Comparison of ENCODE assay signal across 8 mouse cellular contexts in the genomic region with DNA sequence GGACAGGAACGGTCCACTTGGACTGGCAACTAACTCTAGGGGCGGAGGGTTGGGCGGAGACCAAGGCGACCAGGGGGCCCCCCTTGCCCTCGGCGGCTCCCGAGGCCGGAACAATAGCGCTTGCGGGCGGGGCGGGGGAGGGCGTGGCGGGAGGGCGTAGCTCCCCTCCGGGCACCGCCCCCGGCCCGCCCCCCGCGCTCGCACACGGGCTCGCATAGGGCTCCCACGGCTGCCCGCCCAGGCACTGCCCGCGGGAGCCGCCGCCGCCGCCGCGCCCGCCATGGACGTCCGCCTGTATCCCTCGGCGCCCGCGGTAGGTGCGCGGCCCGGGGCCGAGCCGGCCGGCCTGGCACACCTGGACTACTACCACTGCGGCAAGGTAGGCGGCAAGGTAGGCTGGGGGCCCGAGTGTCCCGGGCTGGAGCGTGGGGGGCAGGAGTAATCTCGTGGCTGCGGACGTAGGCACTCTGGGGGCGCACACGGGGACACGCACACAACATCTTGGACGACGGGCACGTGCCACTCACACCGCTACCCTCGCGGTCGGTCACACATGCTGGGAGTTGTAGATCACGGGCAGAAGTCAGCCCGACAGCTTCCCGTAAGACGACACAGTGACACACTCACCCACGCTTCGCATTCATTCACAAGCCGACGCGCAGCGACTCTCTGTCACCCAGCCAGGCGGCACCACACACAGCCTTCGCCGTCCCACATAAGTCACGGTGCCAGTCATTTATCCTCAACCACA. TPM values are rescaled to one million over a fixed set of nuclear protein-coding genes. Genes with fewer than 3 reads are reported as not detected.
DNase-seq lines count a peak whose midpoint lies in the region; ATAC-seq and TF ChIP-seq lines count a peak whose summit lies in the region.

TSS of gene Tox2 (plus strand) at position 242 of the 751 bp plus-strand sequence.

- TF ChIP-seq CTCF in forebrain, postnatal 0 days (IDR thresholded peaks at IDR 0.05; ENCODE audit: low read depth): peak; percentile 40
- TF ChIP-seq CTCF in lung, embryonic 14.5 days (IDR thresholded peaks at IDR 0.05; ENCODE audit: low read depth): peak; percentile 17; the same call in 1 of the 2 replicates

- peak within 1 kb of the TSS; percentile 48 for H3K4me3 ChIP-seq in forebrain, postnatal 0 days (ENCODE audit: low read depth, low read length)
- peak within 1 kb of the TSS; percentile 50 for H3K4me3 ChIP-seq in hindbrain, embryonic 12.5 days
- H3K4me3 ChIP-seq in lung, embryonic 14.5 days (ENCODE audit: low read depth, low read length): peak within 1 kb of the TSS; percentile 48

- ATAC-seq in forebrain, postnatal 0 days: peak; percentile 66
- ATAC-seq in hindbrain, embryonic 12.5 days (ENCODE audit: low FRiP score): peak; percentile 83
- peak; percentile 87 for ATAC-seq in lung, embryonic 14.5 days (ENCODE audit: insufficient read depth)

- peaks cover 20% of the 10 kb centered on the region for H3K27me3 ChIP-seq in forebrain, postnatal 0 days (ENCODE audit: insufficient read depth, low read length)
- H3K27me3 ChIP-seq in hindbrain, embryonic 12.5 days: peaks cover 44% of the 10 kb centered on the region
- peaks cover 42% of the 10 kb centered on the region for H3K27me3 ChIP-seq in lung, embryonic 14.5 days (ENCODE audit: insufficient read depth, low read length)

- under 1% methylated on average over 67 of the region's 79 CpGs for WGBS in forebrain, postnatal 0 days
- WGBS in hindbrain, embryonic 12.5 days: under 1% methylated on average over 67 of the region's 79 CpGs
- WGBS in lung, embryonic 14.5 days: 1% methylated on average over 67 of the region's 79 CpGs

- DNase-seq in CD8-positive naive resting alpha-beta T cell, adult 2 months (ENCODE audit: low read depth in 2 of 2, low spot score in 2 of 2): peak; percentile 39 to 61
- DNase-seq in adrenal gland, postnatal 14 days: peak; percentile 83
- peak; percentile 67 for DNase-seq in forebrain, postnatal 0 days
- peak; percentile 26 to 35 for DNase-seq in layer of hippocampus, postnatal 10 days (ENCODE audit: low spot score in 2 of 2)
- peak; percentile 79 for DNase-seq in lung, embryonic 14.5 days
- DNase-seq in ovary, postnatal 14 days (ENCODE audit: low spot score): peak; percentile 25
- DNase-seq in urinary bladder, postnatal 25 days (ENCODE audit: low spot score): peak; percentile 54

- no peaks in the 10 kb centered on the region for H3K9me3 ChIP-seq in forebrain, postnatal 0 days (ENCODE audit: low read length)
- H3K9me3 ChIP-seq in hindbrain, embryonic 12.5 days (replicated peaks): peaks cover 15% of the 10 kb centered on the region
- H3K9me3 ChIP-seq in lung, embryonic 14.5 days (ENCODE audit: low read depth, low read length): no peaks in the 10 kb centered on the region

- H3K4me1 ChIP-seq in forebrain, postnatal 0 days (ENCODE audit: insufficient read depth): no peaks in the 10 kb centered on the region
- peaks cover 34% of the 10 kb centered on the region for H3K4me1 ChIP-seq in hindbrain, embryonic 12.5 days
- H3K4me1 ChIP-seq in lung, embryonic 14.5 days (ENCODE audit: insufficient read depth): peaks cover 5% of the 10 kb centered on the region; the same call in 1 of the 2 replicates

- peak within 1 kb of the TSS; percentile 66 for H3K27ac ChIP-seq in forebrain, postnatal 0 days (ENCODE audit: low read depth, low read length)
- peak within 1 kb of the TSS; percentile 55 for H3K27ac ChIP-seq in hindbrain, embryonic 12.5 days
- 0 out of 2 replicates have a peak within 1 kb of the TSS, but pooled peaks have one; percentile 18 for H3K27ac ChIP-seq in lung, embryonic 14.5 days (ENCODE audit: low read depth)

- peak within 1 kb of the TSS; percentile 71 for H3K4me2 ChIP-seq in forebrain, postnatal 0 days (ENCODE audit: low read depth)
- peak within 1 kb of the TSS; percentile 72 for H3K4me2 ChIP-seq in hindbrain, embryonic 12.5 days (replicated peaks)
- H3K4me2 ChIP-seq in lung, embryonic 14.5 days: peak within 1 kb of the TSS; percentile 90

- peak within 1 kb of the TSS; percentile 58 for H3K9ac ChIP-seq in forebrain, postnatal 0 days
- peak within 1 kb of the TSS; percentile 72 for H3K9ac ChIP-seq in hindbrain, embryonic 12.5 days
- H3K9ac ChIP-seq in lung, embryonic 14.5 days: peak within 1 kb of the TSS; percentile 46

- H3K36me3 ChIP-seq in forebrain, postnatal 0 days (ENCODE audit: insufficient read depth): no peaks in the 10 kb centered on the region
- H3K36me3 ChIP-seq in hindbrain, embryonic 12.5 days: no peaks in the 10 kb centered on the region
- no peaks in the 10 kb centered on the region for H3K36me3 ChIP-seq in lung, embryonic 14.5 days (ENCODE audit: insufficient read depth)

RNA-seq across cellular contexts. Expression of gene Tox2, which starts in this region (rescaled TPM):
- 5.0 and 9.4 TPM in 2 replicates for total RNA-seq in adrenal gland, postnatal 14 days (2021)
- 2.8 and 8.0 TPM in 2 replicates for total RNA-seq in forebrain, postnatal 0 days (2014; rRNA removed)
- polyA plus RNA-seq in forebrain, postnatal 0 days (2015; fragmentation: Nextera tagmentation; extraction: Ambion mirVana): 21.0 and 35.2 TPM in 2 replicates
- polyA plus RNA-seq in hindbrain, embryonic 12.5 days (2016; fragmentation: Nextera tagmentation; extraction: Ambion mirVana): 24.6 and 25.1 TPM in 2 replicates
- 10 to 100 TPM; 24.3 to 24.4 TPM for total RNA-seq in layer of hippocampus, postnatal 10 days (2021)
- 4.3 and 4.6 TPM in 2 replicates for polyA plus RNA-seq in lung, embryonic 14.5 days (2014; fragmentation: Nextera tagmentation; extraction: Ambion mirVana)

Comparison
In these comparisons a context has a peak if more than half of its experiments do, and no peak if none do; other contexts are left out.
1. Peak in every context shown above with its lines: DNase-seq, ATAC-seq, H3K4me3 ChIP-seq and H3K27ac ChIP-seq.
2. DNase-seq: peak in every context shown above with its lines; median percentile 83 in adrenal gland, postnatal 14 days; 79 in lung, embryonic 14.5 days; 67 in forebrain, postnatal 0 days; 54 in urinary bladder, postnatal 25 days; 50 in CD8-positive naive resting alpha-beta T cell, adult 2 months; 30 in layer of hippocampus, postnatal 10 days; 25 in ovary, postnatal 14 days.